Mouse (Mus musculus) thymus, adult 2 months (tissue): Measurements from ENCODE around the gene Lmtk2. TPM values are rescaled to one million over a fixed set of nuclear protein-coding genes. Genes with fewer than 3 reads are reported as not detected.
A peak's percentile ranks its signal among the peaks of the same experiment; 100 is the strongest.

Experiments used
- DNase-seq: peaks from one replicate; pipeline ENCODE4 v3.0.0; 2021
- H3K27ac ChIP-seq: fragments of 200-500 bp; 2 replicates; pipeline ENCODE4 v1.5.1; 2012; ENCODE audit warnings: low read length, control low read depth; ENCODE audit not compliant: control insufficient read depth, insufficient read depth
- H3K27me3 ChIP-seq: fragments of 200-500 bp; 2 replicates; pipeline ENCODE4 v1.6.1; 2012; ENCODE audit warnings: mild to moderate bottlenecking, low read length, moderate library complexity, mixed read lengths; ENCODE audit not compliant: control insufficient read depth, insufficient read depth
- H3K36me3 ChIP-seq: fragments of 200-500 bp; 2 replicates; pipeline ENCODE4 v1.6.1; 2012; ENCODE audit warnings: mild to moderate bottlenecking, low read length, moderate library complexity; ENCODE audit not compliant: control insufficient read depth, insufficient read depth
- H3K4me1 ChIP-seq: fragments of 200-500 bp; replicated peaks from 2 replicates; pipeline ENCODE4 v1.6.1; 2012; ENCODE audit warnings: low read length; ENCODE audit not compliant: control insufficient read depth, insufficient read depth
- H3K4me3 ChIP-seq: fragments of 200-500 bp; 2 replicates; pipeline ENCODE4 v1.5.1; 2012; ENCODE audit warnings: mild to moderate bottlenecking, low read length, control low read depth, moderate library complexity; ENCODE audit not compliant: control insufficient read depth, insufficient read depth
- CTCF ChIP-seq: fragments of 200-500 bp; IDR thresholded peaks from 2 replicates; pipeline ENCODE4 v1.5.1; 2012; ENCODE audit warnings: mild to moderate bottlenecking, control low read depth, low read length, moderate library complexity, borderline replicate concordance; ENCODE audit not compliant: control insufficient read depth, poor library complexity, insufficient read depth; ENCODE audit errors: extremely low read depth
- POLR2A ChIP-seq: fragments of 200-500 bp; IDR thresholded peaks from 2 replicates; pipeline ENCODE4 v1.6.1; 2012; ENCODE audit warnings: mild to moderate bottlenecking, low read length, control low read depth, moderate library complexity; ENCODE audit not compliant: control insufficient read depth, poor library complexity, insufficient read depth; ENCODE audit errors: extremely low read depth
- WGBS: fragments of 180-500 bp; shearing (Covaris S2); methylation state at CpG from one replicate; pipeline ENCODE4 v1.1.7; 2018; 5-methylcytosine and 5-hydroxymethylcytosine counted together
- polyA plus RNA-seq: library from polyadenylated mRNA; depleted of rRNA; stranded (reverse); fragments of >200 nt; gene quantifications from 2 replicates; pipeline ENCODE4 v1.2.3, GENCODE M21; 2012

The Lmtk2 gene
- polyA plus RNA-seq, 1 experiment: 13.3 TPM

- Histone ChIP-seq H3K4me1 (peaks cover 22% of the 10 kb centered on the region), H3K27me3 (no peaks in the 10 kb centered on the region), H3K4me3 (no peak overlapping the region), H3K27ac (no peak overlapping the region), H3K36me3 (peaks cover 48% of the 10 kb centered on the region)
- 64% methylated on average over 7 of the region's 7 CpGs for WGBS
- TF ChIP-seq CTCF: peak; percentile 89
- no peak for TF ChIP-seq POLR2A
- DNase-seq: peak; percentile 60
Measured at GRCm38 (mm10) chr5:144214453-144214852, 114.2 kb downstream of the Lmtk2 start.

- no peak for DNase-seq
- Histone ChIP-seq H3K4me3 (no peak overlapping the region), H3K27me3 (no peaks in the 10 kb centered on the region), H3K4me1 (peaks cover 33% of the 10 kb centered on the region), H3K27ac (no peak overlapping the region), H3K36me3 (peaks cover 32% of the 10 kb centered on the region)
- TF ChIP-seq POLR2A (no peak), CTCF (no peak)
- WGBS: 9% methylated on average over 2 of the region's 2 CpGs
Measured at GRCm38 (mm10) chr5:144215992-144216391, 115.8 kb downstream of the Lmtk2 start.

- TF ChIP-seq CTCF: no peak
- TF ChIP-seq POLR2A: no peak
- no peak overlapping the region for H3K27ac ChIP-seq
- 94% methylated on average over 7 of the region's 7 CpGs for WGBS
- DNase-seq: no peak
- H3K27me3 ChIP-seq: no peaks in the 10 kb centered on the region
- peaks cover 47% of the 10 kb centered on the region for H3K4me1 ChIP-seq
- peaks cover 17% of the 10 kb centered on the region for H3K36me3 ChIP-seq
- no peak overlapping the region for H3K4me3 ChIP-seq
Measured at GRCm38 (mm10) chr5:144218061-144218460, 117.8 kb downstream of the Lmtk2 start.

- no peaks in the 10 kb centered on the region for H3K27me3 ChIP-seq
- no peak overlapping the region for H3K27ac ChIP-seq
- H3K36me3 ChIP-seq: peaks cover 4% of the 10 kb centered on the region
- TF ChIP-seq CTCF (no peak), POLR2A (no peak)
- 79% methylated on average over 12 of the region's 12 CpGs for WGBS
- DNase-seq: no peak
- no peak overlapping the region for H3K4me3 ChIP-seq
- H3K4me1 ChIP-seq: peaks cover 47% of the 10 kb centered on the region
Measured at GRCm38 (mm10) chr5:144219306-144219705, 119.1 kb downstream of the Lmtk2 start.

GRCm38 (mm10) chr5:144219936-144220335, 119.7 kb downstream of the Lmtk2 start:
- WGBS: 95% methylated on average over 5 of the region's 5 CpGs

GRCm38 (mm10) chr5:144221305-144221704, 121.1 kb downstream of the Lmtk2 start:
- WGBS: 7% methylated on average over 4 of the region's 4 CpGs
- Histone ChIP-seq H3K4me1 (peaks cover 39% of the 10 kb centered on the region), H3K27ac (peak overlapping the region; percentile 95), H3K36me3 (peaks cover 3% of the 10 kb centered on the region), H3K4me3 (no peak overlapping the region), H3K27me3 (no peaks in the 10 kb centered on the region)
- TF ChIP-seq CTCF (no peak), POLR2A (no peak)
- DNase-seq: peak; percentile 69

More at GRCm38 (mm10) chr5:144219936-144220335, 119.7 kb downstream of the Lmtk2 start:
- TF ChIP-seq POLR2A: no peak
- Histone ChIP-seq H3K27me3 (no peaks in the 10 kb centered on the region), H3K4me3 (no peak overlapping the region), H3K27ac (no peak overlapping the region), H3K4me1 (peaks cover 47% of the 10 kb centered on the region), H3K36me3 (peaks cover 4% of the 10 kb centered on the region)
- no peak for DNase-seq
